Comparison of ENCODE assay signal across 9 mouse cellular contexts in genomic region chr11:83852501-83853211, GRCm38 (mm10). TPM values are rescaled to one million over a fixed set of nuclear protein-coding genes. Genes with fewer than 3 reads are reported as not detected.
A peak's percentile ranks its signal among the peaks of the same experiment; 100 is the strongest.
DNase-seq lines count a peak whose midpoint lies in the region; ATAC-seq and TF ChIP-seq lines count a peak whose summit lies in the region.
"Had no signal": no experiment of that assay in that cellular context is flagged by ENCODE, and none has a peak within 500 bp of the region (broad histone marks: within the 10 kb centered on the region; RNA-seq: fewer than 3 reads in every experiment).

No protein-coding gene starts in this region.

- H3K27me3 ChIP-seq in limb, embryonic 14.5 days (ENCODE audit: control insufficient read depth, insufficient read depth, low read length): peaks cover 75% of the 10 kb centered on the region

- H3K4me2 ChIP-seq in limb, embryonic 14.5 days (replicated peaks; ENCODE audit: low read depth, low read length, severe bottlenecking): no peak overlapping the region

- H3K4me3 ChIP-seq in limb, embryonic 14.5 days (replicated peaks; ENCODE audit: low read length): peak overlapping the region; percentile 14; the same call in 1 of the 2 replicates

- H3K4me1 ChIP-seq in limb, embryonic 14.5 days (ENCODE audit: control insufficient read depth, insufficient read depth, low read length): peaks cover 8% of the 10 kb centered on the region; the same call in 1 of the 2 replicates

- H3K36me3 ChIP-seq in limb, embryonic 14.5 days (ENCODE audit: control insufficient read depth, insufficient read depth, low read length): no peaks in the 10 kb centered on the region

- no peaks in the 10 kb centered on the region for H3K9me3 ChIP-seq in limb, embryonic 14.5 days (ENCODE audit: control insufficient read depth, low read length)

- DNase-seq in adrenal gland, postnatal 10 days: peak; percentile 10
- no peak for DNase-seq in adrenal gland, adult 18-20 months (ENCODE audit: low spot score in 2 of 2)
- peak; percentile 24 for DNase-seq in urinary bladder, postnatal 14 days (ENCODE audit: low spot score)
- no peak for DNase-seq in urinary bladder, adult 2 months (ENCODE audit: low spot score)
- DNase-seq in limb, embryonic 14.5 days (ENCODE audit: low spot score): no peak
- no peak for DNase-seq in gastrocnemius, postnatal 25 days
- DNase-seq in gastrocnemius, postnatal 36 days: no peak
- DNase-seq in adrenal gland, postnatal 36 days: no peak

- no peak overlapping the region for H3K27ac ChIP-seq in limb, embryonic 14.5 days (replicated peaks; ENCODE audit: low read depth, low read length)

- 2% methylated on average over 38 of the region's 38 CpGs for WGBS in limb, embryonic 14.5 days

- intact Hi-C loops in gastrocnemius, postnatal 36 days (cut with DNase I): no loop called here

- H3K9ac ChIP-seq in limb, embryonic 14.5 days (ENCODE audit: low read depth, low read length, severe bottlenecking): no peak overlapping the region

- no peak for ATAC-seq in limb, embryonic 14.5 days (ENCODE audit: low FRiP score, low read depth)

- TF ChIP-seq POLR2A in limb, embryonic 14.5 days (IDR thresholded peaks at IDR 0.05; ENCODE audit: borderline replicate concordance, extremely low read depth, insufficient read depth, insufficient read length): no peak

RNA-seq across cellular contexts. Expression of gene Hnf1b, which starts 2.8 kb away (rescaled TPM):
- total RNA-seq in adrenal gland, postnatal 10 days (2021): 1 to 10 TPM; 1.5 to 2.7 TPM
- under 1 TPM in 1 of 2 experiments, not detected in 1; 0.17 TPM for total RNA-seq in adrenal gland, adult 18-20 months (2021)
- 11.7 and 12.5 TPM in 2 replicates for polyA plus RNA-seq in urinary bladder, adult 2 months (2012; rRNA removed)
- 0.04 TPM in 1 of 2 replicates, not detected in the other for polyA plus RNA-seq in limb, embryonic 14.5 days (2012; rRNA removed)
- polyA plus RNA-seq in limb, embryonic 14.5 days (2014; fragmentation: Nextera tagmentation; extraction: Ambion mirVana): 0.08 TPM in 1 of 2 replicates, not detected in the other
- total RNA-seq in gastrocnemius, postnatal 25 days (2021): not detected
- not detected for total RNA-seq in gastrocnemius, postnatal 36 days (2021)
- total RNA-seq in adrenal gland, postnatal 36 days (2021): not detected
- total RNA-seq: hematopoietic stem cell, adult 5-6 weeks had no signal

Comparison
In these comparisons a context has a peak if more than half of its experiments do, and no peak if none do; other contexts are left out.
1. DNase-seq: peak in adrenal gland, postnatal 10 days (single experiment) and urinary bladder, postnatal 14 days (single experiment); none in adrenal gland, adult 18-20 months (0 of 2), urinary bladder, adult 2 months (single experiment), limb, embryonic 14.5 days (single experiment), gastrocnemius, postnatal 25 days (single experiment), gastrocnemius, postnatal 36 days (0 of 2) and adrenal gland, postnatal 36 days (0 of 2).